Mouse (Mus musculus) olfactory bulb, adult 2 months (tissue): ENCODE results near the gene Ube2c.

Experiments
- CTCF ChIP-seq: fragments of 200-500 bp; IDR thresholded peaks from 2 replicates; pipeline ENCODE4 v1.5.1; 2012; ENCODE audit warnings: low read depth, mild to moderate bottlenecking, low read length, moderate library complexity; ENCODE audit not compliant: insufficient read depth
- POLR2A ChIP-seq: fragments of 200-500 bp; IDR thresholded peaks from 2 replicates; pipeline ENCODE4 v1.6.1; 2012; ENCODE audit warnings: mild to moderate bottlenecking, low read depth, low read length, moderate library complexity; ENCODE audit not compliant: insufficient read depth

DNA sequence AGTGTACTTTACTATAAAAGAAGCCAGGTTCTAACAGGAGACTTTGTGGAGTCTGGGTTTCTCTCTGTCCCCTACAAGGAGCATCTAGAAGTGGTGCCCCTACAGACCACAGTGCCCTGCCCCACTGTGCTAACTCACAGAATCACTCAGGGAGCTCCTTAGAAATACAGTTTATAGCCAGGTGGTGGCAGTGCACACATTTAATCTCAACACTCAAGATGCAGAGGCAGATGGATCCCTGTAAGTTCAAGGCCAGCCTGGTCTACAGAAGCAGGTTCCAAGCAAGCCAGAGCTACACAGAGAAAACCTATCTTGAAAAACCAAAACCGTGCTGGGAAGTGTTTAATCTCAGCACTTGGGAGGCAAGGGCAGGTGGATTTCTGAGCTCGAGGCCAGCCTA lies 24.1 kb downstream of the Ube2c start:
- TF ChIP-seq CTCF (no peak), POLR2A (no peak)
